Mouse (Mus musculus): ENCODE data around the gene Ntng1.

- TF ChIP-seq CTCF (IDR thresholded peaks at IDR 0.05) = no peak
- TF ChIP-seq EP300 (IDR thresholded peaks at IDR 0.05) = no peak
These were observed 387.4 kb downstream of the Ntng1 start for GRCm38 (mm10) chr3:109756426-109756825.
